Mouse (Mus musculus) urinary bladder, postnatal 14 days (tissue): ENCODE data around the gene Lrrc26.
A peak's percentile ranks its signal among the peaks of the same experiment; 100 is the strongest.
"Not testable (repeated sequence)": the region's sequence is repeated elsewhere in the genome, so short reads cannot be mapped to it uniquely, and the experiment has no call there.

ENCODE experiments used
- DNase-seq: peaks from one replicate; pipeline ENCODE4 v3.0.0; 2021; ENCODE audit warnings: low spot score

Lrrc26 gene

GRCm38 (mm10) chr2:25289651-25290050 is at the start of gene Lrrc26:
Gene Lrrc26, plus strand, starts transcription at chr2:25289915.
- DNase-seq: peak; percentile 82

DNA sequence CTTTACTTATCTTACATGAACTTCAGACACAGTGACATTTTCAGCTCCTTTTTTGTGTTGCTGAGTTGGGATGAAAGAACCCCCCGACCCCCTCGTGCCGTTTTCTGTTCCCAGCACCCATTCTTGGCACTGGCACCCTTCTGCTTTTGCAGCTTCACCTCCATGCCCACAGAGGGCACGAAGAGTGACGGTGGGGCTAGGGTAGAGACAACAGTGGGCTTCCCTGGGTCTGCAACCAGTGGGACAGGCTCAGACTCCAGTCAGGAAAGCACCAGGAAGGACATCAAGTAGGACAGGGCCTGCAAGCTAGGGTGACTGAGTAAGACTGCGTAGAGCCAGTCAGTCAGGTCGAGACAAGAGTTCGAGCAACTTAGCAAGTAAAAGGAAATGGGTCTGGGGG is 49.4 kb upstream of the Lrrc26 start:
- DNase-seq: no peak

DNA sequence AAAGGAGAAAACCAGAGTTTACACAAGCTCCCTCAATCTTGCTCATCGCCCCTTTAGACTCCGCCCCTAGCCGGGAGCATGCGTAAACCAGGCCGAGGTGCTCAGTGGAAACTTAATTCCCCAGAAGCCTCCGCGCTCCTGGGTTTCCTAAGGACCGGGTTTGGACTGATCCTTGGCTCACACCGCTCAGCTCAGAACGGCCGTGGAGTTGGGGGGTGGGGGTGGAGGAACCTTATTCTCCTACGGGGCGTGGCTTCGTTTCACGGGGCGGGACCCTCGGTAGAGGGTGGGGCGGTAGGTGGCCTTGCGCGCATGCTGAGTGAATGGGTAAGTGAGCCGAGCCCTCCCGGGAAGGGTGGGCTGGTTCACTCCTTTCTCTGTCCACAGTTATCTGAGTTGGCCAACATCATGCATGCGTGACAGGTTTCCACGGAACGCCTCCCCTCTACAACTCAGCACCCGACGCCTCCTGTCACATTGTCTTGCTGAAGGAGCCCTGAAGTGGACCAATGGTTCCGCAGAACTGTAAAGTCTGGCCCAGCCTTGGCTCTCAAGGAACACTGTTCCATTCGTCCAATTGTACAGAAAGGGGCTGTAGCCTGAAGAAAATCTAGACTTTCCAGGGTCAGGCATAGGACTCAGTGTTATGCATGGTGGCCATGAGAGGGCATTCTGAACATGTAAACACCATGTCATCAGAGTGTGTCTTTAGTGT is 48.8 kb upstream of the Lrrc26 start:
- DNase-seq: peak; percentile 78

- DNase-seq: no peak
Measured at GRCm38 (mm10) chr2:25241438-25241775, 48.3 kb upstream of the Lrrc26 start.

- no peak for DNase-seq
Measured at GRCm38 (mm10) chr2:25242101-25242506, 47.6 kb upstream of the Lrrc26 start, which contains the start of the genes Rnf208 and Cysrt1. Gene Rnf208, plus strand, starts transcription at chr2:25242255. Gene Cysrt1, minus strand, starts transcription at chr2:25242452.

- no peak for DNase-seq
Measured at GRCm38 (mm10) chr2:25243342-25243741, 46.4 kb upstream of the Lrrc26 start.

DNA sequence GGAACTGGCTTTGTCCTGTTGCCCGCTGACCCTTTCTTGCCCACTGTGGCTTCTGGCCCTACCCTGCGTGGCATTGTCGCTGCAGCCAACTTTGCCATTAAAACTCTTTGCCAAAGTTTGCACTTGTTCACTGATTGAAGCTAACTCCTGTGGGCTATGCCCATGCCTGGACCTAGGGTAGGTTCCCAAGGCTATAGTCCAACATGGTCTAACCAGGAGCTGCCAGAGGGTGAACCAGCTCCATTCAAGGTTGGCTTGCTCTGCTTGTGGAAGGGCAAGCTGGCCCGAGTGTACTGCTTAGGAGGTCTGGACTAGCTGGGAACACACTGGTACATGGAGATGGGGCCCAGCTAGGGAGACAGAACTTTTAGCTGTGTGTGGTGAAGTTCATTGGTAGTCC is 45.6 kb upstream of the Lrrc26 start:
- no peak for DNase-seq

DNA sequence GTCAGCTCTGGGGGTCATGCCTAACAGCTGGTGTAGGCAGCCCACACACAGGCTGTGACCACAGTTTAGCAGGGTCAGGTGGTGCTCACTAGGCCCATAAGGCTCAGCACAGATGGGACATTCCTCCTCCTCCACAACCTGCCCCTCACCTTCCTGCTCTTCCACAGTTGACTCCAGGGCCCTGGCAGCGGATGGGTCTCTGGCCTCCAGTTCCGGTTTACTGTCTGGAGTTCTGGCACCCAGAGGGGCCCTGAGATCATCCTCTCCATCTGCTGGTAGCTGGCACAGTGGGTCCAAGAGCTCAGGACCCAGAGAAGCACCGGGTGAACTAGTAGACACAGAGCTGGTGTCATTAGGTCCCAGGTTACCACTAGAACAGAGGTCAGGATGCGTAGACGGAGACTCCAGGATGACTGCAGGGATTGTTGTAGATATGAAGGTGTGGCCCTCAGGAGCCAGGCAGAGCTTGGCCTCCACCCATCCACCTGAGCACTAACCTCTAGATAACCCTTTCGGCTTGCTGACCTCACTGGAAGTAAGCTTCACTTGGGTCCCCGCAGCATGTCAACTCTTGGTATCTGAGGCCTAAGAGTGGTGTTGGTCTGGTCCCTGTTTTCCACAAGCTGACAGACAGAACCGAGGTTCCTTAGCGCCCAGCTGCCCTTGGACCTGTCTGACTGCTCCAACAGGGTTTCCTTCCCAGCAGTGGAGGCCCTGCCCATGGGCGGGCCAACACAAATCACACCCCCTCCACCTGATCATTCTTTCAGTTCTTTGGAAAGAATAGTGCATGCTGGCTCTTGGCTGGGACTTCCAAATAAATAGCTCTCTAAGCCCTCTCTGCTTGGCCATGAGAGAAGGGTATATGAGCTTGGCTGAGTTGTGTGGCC is 43.3 kb upstream of the Lrrc26 start, which contains the start of gene AL732309.1:
TSS of gene AL732309.1 (minus strand) at position 681 of the 890 bp plus-strand sequence.
- peak; percentile 64 for DNase-seq

GRCm38 (mm10) chr2:25252331-25252730 is 37.4 kb upstream of the Lrrc26 start:
- no peak for DNase-seq

DNA sequence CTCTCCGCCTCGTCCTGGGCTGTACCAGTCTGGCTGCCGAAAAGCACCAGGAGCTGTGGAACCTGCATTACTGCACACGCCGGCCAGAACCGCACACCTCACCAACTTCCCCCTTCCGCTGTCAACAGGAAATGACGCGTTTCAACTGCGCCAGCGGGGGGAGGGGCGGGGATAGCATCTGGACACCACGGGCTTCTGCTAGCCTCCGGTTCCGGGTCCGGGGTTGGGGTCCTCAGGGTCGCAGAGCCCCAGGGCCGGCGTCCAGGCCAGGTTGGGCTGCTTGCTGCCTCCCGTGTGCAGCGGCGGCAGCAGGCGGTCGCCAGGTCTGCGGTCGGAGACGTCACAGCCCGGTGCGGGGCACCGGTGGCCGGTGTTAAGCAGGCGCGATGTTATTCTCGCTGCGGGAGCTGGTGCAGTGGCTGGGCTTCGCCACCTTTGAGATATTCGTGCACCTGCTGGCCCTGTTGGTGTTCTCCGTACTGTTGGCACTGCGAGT is 34.4 kb upstream of the Lrrc26 start, which contains the start of gene Tmem203:
TSS of gene Tmem203 (plus strand) at position 156 of the 496 bp plus-strand sequence.
- DNase-seq: peak; percentile 90

- DNase-seq: peak; percentile 68
Measured at GRCm38 (mm10) chr2:25256443-25257109, 33.1 kb upstream of the Lrrc26 start.

- not testable (repeated sequence) for DNase-seq
Measured at GRCm38 (mm10) chr2:25257250-25257649, 32.5 kb upstream of the Lrrc26 start.

DNA sequence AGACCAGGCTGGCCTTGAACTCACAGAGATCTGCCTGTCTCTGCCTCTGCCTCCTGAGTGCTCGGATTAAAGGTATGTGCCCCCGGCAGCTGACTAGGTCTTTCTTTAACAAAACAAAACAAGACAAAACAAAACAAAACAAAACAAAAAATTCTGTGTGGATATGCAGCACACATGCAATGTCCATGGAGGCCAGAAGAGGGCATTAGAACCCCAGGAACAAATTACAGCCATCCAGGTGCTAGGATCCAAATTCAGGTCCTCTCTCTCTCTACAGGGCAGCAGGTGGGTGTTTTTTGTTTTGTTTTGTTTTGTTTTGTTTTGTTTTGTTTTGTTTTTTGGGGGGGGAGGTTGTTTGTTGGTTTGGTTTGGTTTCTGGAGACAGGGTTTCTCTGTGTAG is 30.8 kb upstream of the Lrrc26 start:
- DNase-seq: no peak

DNA sequence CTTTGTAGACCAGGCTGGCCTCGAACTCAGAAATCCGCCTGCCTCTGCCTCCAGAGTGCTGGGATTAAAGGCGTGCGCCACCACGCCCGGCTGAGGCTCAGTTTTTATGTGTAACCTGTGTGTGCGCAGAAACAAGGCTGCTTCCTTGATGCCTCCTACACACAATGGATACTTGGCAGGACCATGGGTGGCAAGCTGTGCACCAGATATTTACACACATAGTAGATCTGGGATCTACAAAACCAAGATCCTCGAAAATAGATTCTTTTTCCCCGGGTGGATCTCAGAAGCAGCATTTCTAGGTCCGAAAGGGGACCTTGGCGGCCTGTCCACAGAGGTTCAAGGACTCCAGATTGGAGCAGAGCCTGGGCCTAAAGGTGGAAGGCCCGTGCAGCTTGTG is 27.8 kb upstream of the Lrrc26 start:
- no peak for DNase-seq

DNA sequence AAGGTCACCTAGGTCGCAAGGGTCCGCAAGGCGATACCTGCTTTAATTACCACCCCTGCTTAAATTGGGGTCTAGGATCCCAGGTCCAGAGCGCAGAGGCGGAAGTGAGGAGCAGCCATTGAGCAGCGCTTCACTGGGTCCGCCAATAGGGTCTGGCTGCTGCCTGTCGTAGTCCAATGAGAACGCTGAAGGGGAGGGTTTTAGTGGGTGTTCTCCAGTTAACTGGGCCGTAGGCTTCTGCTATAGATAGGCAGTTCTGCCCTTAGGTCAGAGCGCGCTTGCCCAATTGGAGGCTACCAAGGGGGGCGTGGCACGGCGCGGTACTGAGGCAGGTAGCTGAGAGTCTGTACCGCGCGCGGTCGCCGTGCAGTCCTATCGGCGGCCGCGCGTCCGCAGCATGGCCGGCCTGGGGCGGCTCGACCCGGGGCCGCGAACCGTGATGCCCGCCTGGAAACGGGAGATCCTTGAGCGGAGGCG is 27.4 kb upstream of the Lrrc26 start, which contains the start of gene Tprn:
TSS of gene Tprn (plus strand) at position 328 of the 477 bp plus-strand sequence.
- DNase-seq: peak; percentile 97

DNA sequence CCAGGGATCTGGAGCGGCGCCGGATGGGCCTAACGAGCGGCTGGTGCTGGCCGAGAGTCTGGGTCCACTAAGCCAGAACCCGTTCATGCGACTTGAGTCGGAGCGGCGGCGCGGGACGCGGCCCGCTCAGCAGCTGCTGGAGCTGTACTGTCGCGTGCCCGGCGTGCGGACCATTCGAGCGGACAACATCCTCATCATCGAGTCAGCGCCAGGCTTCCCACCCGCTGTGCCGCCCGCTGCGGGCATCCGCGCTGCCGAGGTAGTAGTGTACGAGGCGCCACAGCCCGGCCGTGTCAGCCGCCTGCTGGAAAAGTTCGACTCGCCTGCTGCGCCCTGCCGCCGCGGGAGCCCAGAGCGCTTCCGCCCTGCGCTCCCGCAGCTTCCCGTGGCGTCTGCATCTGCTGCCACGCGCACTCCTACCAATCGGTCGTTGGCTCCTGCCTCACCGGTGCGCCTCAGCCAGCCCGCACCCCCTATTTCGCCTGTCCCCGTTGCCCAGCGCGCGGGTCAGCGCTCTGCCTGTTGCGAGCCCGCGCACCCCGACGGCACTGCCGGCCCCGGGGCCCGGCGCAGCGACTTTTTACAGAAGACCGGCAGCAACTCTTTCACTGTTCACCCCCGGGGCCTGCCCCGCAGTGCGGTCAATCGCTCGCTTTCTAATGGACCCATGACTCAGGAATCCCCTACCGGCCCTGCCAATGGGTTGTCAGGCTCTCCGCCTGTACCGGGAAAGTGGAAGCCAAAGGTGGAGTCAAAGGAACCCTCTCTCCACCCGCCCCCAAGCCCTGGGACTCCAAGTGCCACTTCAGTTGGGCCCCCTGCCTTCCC is 26.7 kb upstream of the Lrrc26 start:
- no peak for DNase-seq

DNA sequence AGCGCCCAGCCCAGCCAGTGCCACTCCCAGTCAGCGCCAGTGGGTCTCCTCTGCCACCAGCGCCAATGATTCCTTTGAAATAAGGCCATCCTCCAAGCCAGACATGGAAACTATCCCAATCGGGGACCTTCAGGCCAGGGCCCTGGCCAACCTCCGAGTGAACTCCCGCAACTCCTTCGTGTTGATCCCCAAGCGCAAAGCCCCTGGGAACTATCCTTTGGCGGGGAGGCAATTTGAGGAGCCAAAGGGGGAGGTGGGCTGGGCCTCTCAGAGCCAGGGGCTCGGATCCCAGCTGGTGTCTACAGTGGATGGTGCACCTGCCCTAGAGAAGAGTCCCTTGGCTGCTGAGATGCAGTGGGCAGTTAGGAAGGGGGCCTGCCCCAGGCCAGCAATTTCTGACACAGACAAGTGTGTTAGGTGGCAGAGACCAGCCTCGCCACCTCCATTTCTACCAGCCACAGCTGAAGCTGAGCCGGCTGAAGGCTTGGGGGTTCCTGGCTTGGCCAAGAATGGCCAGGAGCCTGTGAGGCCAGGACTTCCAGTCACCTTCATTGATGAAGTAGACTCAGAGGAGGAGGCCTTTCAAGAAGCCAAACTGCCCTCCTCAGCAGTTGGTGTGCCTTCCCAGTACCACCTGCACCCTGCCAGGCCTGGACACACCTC is 26.0 kb upstream of the Lrrc26 start:
- DNase-seq: no peak

GRCm38 (mm10) chr2:25264286-25264660 is 25.4 kb upstream of the Lrrc26 start:
- DNase-seq: no peak

GRCm38 (mm10) chr2:25264851-25265250 is 24.9 kb upstream of the Lrrc26 start:
- no peak for DNase-seq

DNA sequence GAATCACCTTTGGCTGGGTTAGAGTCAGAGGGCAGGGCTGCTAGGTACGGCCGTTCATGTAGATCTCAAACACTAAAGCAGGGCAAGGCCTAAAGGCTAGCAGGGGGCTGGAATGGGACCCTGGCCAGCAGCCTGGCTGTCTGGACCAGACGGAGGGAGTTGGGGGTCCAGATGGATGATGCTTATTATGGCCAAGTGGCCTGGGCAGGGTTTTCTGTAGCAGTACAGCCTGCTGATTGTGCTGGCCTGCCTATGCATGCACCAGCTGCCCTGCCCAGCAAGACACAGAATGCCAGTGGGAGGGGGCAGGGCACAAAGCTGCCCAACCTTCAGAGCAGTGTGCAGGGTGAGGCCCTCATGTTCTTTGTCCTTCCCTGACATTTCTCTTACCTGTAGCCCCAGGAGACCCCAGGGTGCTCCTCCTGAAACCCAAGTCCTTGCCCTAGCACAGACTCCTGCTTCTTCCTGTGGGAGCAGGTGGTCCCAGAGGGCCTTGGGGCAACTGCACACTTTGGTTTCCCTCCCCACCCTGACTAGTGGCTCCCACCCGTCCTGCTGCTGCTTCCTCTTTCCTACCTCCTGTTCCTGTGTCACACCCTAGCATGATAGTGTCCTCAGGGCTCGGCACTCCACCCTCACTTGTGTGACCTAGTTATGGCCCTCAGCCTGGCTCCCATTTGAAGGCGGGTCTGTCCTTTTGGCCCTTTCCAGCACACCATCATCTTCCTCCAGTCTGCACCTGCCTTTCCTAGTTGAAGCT is 23.6 kb upstream of the Lrrc26 start:
- peak; percentile 68 for DNase-seq
